Mouse (Mus musculus) heart, adult 2 months (tissue): ENCODE results near the gene Aurkc.
"Not testable (repeated sequence)": the region's sequence is repeated elsewhere in the genome, so short reads cannot be mapped to it uniquely, and the experiment has no call there.

Experiments used
- CTCF ChIP-seq: fragments of 200-600 bp; IDR thresholded peaks from 2 replicates; pipeline ENCODE4 v1.8.1; 2022; ENCODE audit warnings: antibody characterized with exemption, mild to moderate bottlenecking, moderate library complexity
- EP300 ChIP-seq: fragments of 200-500 bp; IDR thresholded peaks from 2 replicates; pipeline ENCODE4 v1.6.1; 2011; ENCODE audit warnings: low read depth, low read length, control low read depth; ENCODE audit not compliant: insufficient read depth
- POLR2A ChIP-seq: fragments of 200-500 bp; IDR thresholded peaks from 2 replicates; pipeline ENCODE4 v1.6.1; 2011; ENCODE audit warnings: mild to moderate bottlenecking, low read depth, low read length, control low read depth; ENCODE audit not compliant: insufficient read depth

DNA sequence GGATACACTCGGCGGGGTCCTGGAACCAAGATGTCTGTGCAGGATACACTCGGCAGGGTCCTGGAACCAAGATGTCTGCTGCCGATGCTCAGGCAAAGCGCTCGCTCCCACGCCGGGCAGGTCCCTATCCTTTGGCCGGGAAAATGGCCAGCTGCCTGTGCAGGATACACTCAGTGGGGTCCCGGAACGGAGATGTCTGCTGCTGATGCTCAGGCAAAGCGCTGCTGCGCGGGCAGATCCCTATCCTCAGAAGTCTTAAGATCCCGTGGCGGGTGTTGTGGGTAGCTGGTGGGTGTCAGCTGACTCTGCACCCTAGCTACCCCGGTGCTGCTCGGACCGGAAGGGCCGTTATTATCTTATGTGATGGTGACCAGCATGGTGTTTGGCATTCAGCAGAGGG is 47.0 kb upstream of the Aurkc start:
- not testable (repeated sequence) for TF ChIP-seq CTCF, POLR2A, EP300
